Mouse (Mus musculus) heart, adult 2 months (tissue): ENCODE results near the gene Efr3b. TPM values are rescaled to one million over a fixed set of nuclear protein-coding genes. Genes with fewer than 3 reads are reported as not detected.

Experiments used
- DNase-seq, 2 experiments: peaks; one replicate each; pipeline ENCODE4 v3.0.0; 2021
- H3K27ac ChIP-seq: fragments of 200-600 bp; 2 replicates; pipeline ENCODE4 v1.8.1; 2022
- H3K27me3 ChIP-seq: fragments of 200-500 bp; 2 replicates; pipeline ENCODE4 v1.6.1; 2012; ENCODE audit warnings: mild to moderate bottlenecking, low read length, inconsistent platforms, mixed read lengths; ENCODE audit not compliant: control insufficient read depth, insufficient read depth
- H3K36me3 ChIP-seq: fragments of 200-500 bp; 2 replicates; pipeline ENCODE4 v1.6.1; 2012; ENCODE audit warnings: low read length, inconsistent platforms; ENCODE audit not compliant: control insufficient read depth, insufficient read depth
- H3K4me1 ChIP-seq: fragments of 200-500 bp; 2 replicates; pipeline ENCODE4 v1.6.1; 2011; ENCODE audit warnings: low read length; ENCODE audit not compliant: control insufficient read depth, insufficient read depth
- H3K4me3 ChIP-seq: fragments of 200-600 bp; 2 replicates; pipeline ENCODE4 v1.8.1; 2022
- H3K79me2 ChIP-seq: fragments of 200-500 bp; replicated peaks from 2 replicates; pipeline ENCODE4 v1.6.1; 2012; ENCODE audit warnings: mild to moderate bottlenecking, inconsistent platforms, low read length, moderate library complexity, mixed read lengths; ENCODE audit not compliant: control insufficient read depth, insufficient read depth
- H3K9ac ChIP-seq: fragments of 200-500 bp; 2 replicates; pipeline ENCODE4 v1.6.1; 2012; ENCODE audit warnings: low read depth, mild to moderate bottlenecking, control low read depth, inconsistent platforms, low read length, mixed read lengths
- CTCF ChIP-seq: fragments of 200-600 bp; IDR thresholded peaks from 2 replicates; pipeline ENCODE4 v1.8.1; 2022; ENCODE audit warnings: antibody characterized with exemption, mild to moderate bottlenecking, moderate library complexity
- EP300 ChIP-seq: fragments of 200-500 bp; IDR thresholded peaks from 2 replicates; pipeline ENCODE4 v1.6.1; 2011; ENCODE audit warnings: low read depth, low read length, control low read depth; ENCODE audit not compliant: insufficient read depth
- POLR2A ChIP-seq: fragments of 200-500 bp; IDR thresholded peaks from 2 replicates; pipeline ENCODE4 v1.6.1; 2011; ENCODE audit warnings: mild to moderate bottlenecking, low read depth, low read length, control low read depth; ENCODE audit not compliant: insufficient read depth
- WGBS: fragments of 180-500 bp; shearing (Covaris S2); methylation state at CpG from one replicate; pipeline ENCODE4 v1.1.7; 2018; 5-methylcytosine and 5-hydroxymethylcytosine counted together
- intact Hi-C: fragments of 180-260 bp; cut with DNase I; formaldehyde crosslinking; loops from one replicate; pipeline ENCODE4 v1.15.1; 2025
- polyA plus RNA-seq: library from polyadenylated mRNA; depleted of rRNA; stranded (reverse); fragments of >200 nt; gene quantifications from 2 replicates; pipeline ENCODE4 v1.2.3, GENCODE M21; 2012
- total RNA-seq, 2 experiments: library from RNA; stranded (reverse); gene quantifications; 2 replicates each; pipeline ENCODE4 v1.2.3; 2021

Gene Efr3b
- total and polyA plus RNA-seq, 3 experiments = 5.3 to 9.9 (median 6.4) TPM

GRCm38 (mm10) chr12:4045992-4046391, 7.3 kb upstream of the Efr3b start:
- TF ChIP-seq CTCF = no peak
- no peak for TF ChIP-seq POLR2A
- no peak for TF ChIP-seq EP300
- 35% methylated on average over 1 of the region's 1 CpGs for WGBS
- Histone ChIP-seq H3K27me3 (no peaks in the 10 kb centered on the region; the same call in 1 of the 2 replicates), H3K9ac (no peak overlapping the region), H3K4me3 (no peak overlapping the region), H3K4me1 (peaks cover 4% of the 10 kb centered on the region), H3K79me2 (no peaks in the 10 kb centered on the region), H3K27ac (no peak overlapping the region), H3K36me3 (no peaks in the 10 kb centered on the region)
- intact Hi-C loops = no loop called here
- peak in 1 of 2 experiments; percentile 14 for DNase-seq

- TF ChIP-seq CTCF (no peak), POLR2A (no peak), EP300 (no peak)
- peaks cover 5% of the 10 kb centered on the region for H3K4me1 ChIP-seq
- no peaks in the 10 kb centered on the region for H3K79me2 ChIP-seq
- intact Hi-C loops = no loop called here
- H3K4me3 ChIP-seq = no peak overlapping the region
- peak overlapping the region; percentile 30 for H3K27ac ChIP-seq
- no peaks in the 10 kb centered on the region for H3K36me3 ChIP-seq
- H3K27me3 ChIP-seq = no peaks in the 10 kb centered on the region
- WGBS = 40% methylated on average over 5 of the region's 5 CpGs
- no peak overlapping the region for H3K9ac ChIP-seq
- DNase-seq = peak in 1 of 2 experiments; percentile 25
Observed at GRCm38 (mm10) chr12:4042411-4042810, 3.7 kb upstream of the Efr3b start.

- intact Hi-C loops = loop anchor here (2.0 kb wide), 3 partner anchors 32 to 54 kb away; no protein-coding TSS in a partner anchor
- Histone ChIP-seq H3K4me3 (peak overlapping the region; percentile 71), H3K27me3 (no peaks in the 10 kb centered on the region), H3K27ac (no peak overlapping the region; the same call in 1 of the 2 replicates), H3K4me1 (peaks cover 6% of the 10 kb centered on the region), H3K9ac (no peak overlapping the region), H3K36me3 (no peaks in the 10 kb centered on the region), H3K79me2 (no peaks in the 10 kb centered on the region)
- DNase-seq = no peak
- TF ChIP-seq CTCF = no peak
- TF ChIP-seq POLR2A = no peak
- TF ChIP-seq EP300 = no peak
- WGBS = 12% methylated on average over 13 of the region's 13 CpGs
Observed at GRCm38 (mm10) chr12:4039046-4039445, 331 bp upstream of the Efr3b start.

- Histone ChIP-seq H3K27me3 (no peaks in the 10 kb centered on the region), H3K9ac (peak overlapping the region; percentile 74), H3K79me2 (no peaks in the 10 kb centered on the region; the same call in 1 of the 2 replicates), H3K27ac (peak overlapping the region; percentile 85), H3K4me3 (peak overlapping the region; percentile 71), H3K36me3 (no peaks in the 10 kb centered on the region), H3K4me1 (peaks cover 6% of the 10 kb centered on the region)
- TF ChIP-seq CTCF = no peak
- TF ChIP-seq EP300 = no peak
- TF ChIP-seq POLR2A = no peak
- WGBS = 37% methylated on average over 5 of the region's 5 CpGs
- intact Hi-C loops = no loop called here
- no peak for DNase-seq
Observed at GRCm38 (mm10) chr12:4037511-4037910, 1.2 kb downstream of the Efr3b start.

- TF ChIP-seq CTCF (no peak), POLR2A (no peak), EP300 (no peak)
- DNase-seq = no peak
- Histone ChIP-seq H3K4me3 (no peak overlapping the region), H3K9ac (no peak overlapping the region), H3K36me3 (no peaks in the 10 kb centered on the region), H3K79me2 (no peaks in the 10 kb centered on the region; the same call in none of the 2 replicates), H3K27me3 (no peaks in the 10 kb centered on the region), H3K4me1 (peaks cover 3% of the 10 kb centered on the region; the same call in 1 of the 2 replicates), H3K27ac (no peak overlapping the region)
- WGBS = 90% methylated on average over 5 of the region's 5 CpGs
- intact Hi-C loops = no loop called here
Observed at GRCm38 (mm10) chr12:4036157-4036556, 2.6 kb downstream of the Efr3b start.

DNA sequence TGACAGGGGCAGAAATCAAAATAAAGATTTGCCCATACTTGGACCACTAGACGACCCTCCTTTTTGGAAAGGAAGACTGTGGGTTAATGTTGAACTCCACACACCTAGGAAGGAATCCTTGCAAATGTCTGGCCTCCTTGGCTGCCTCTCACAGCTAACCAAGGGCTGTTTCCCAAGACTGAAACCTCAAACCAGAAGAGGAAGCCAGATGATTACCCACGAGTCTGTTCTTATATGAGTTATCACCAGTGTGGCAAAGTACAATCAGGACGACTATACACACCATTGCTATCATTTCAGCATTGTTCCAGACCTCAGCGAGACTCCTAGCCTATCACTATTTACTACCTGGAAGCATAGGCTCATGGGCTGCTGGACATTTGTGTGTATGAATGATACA, 9.7 kb downstream of the Efr3b start:
- TF ChIP-seq EP300 (no peak), POLR2A (no peak), CTCF (no peak)
- H3K4me1 ChIP-seq = peaks cover 7% of the 10 kb centered on the region
- H3K27ac ChIP-seq = peak overlapping the region; percentile 72
- no peak for DNase-seq
- H3K4me3 ChIP-seq = no peak overlapping the region
- no peak overlapping the region for H3K9ac ChIP-seq
- intact Hi-C loops = no loop called here
- H3K36me3 ChIP-seq = peaks cover 10% of the 10 kb centered on the region
- H3K27me3 ChIP-seq = no peaks in the 10 kb centered on the region
- WGBS = 47% methylated on average over 4 of the region's 4 CpGs
- H3K79me2 ChIP-seq = no peaks in the 10 kb centered on the region; the same call in none of the 2 replicates
